Mouse (Mus musculus) adrenal gland, adult 2 months (tissue): ENCODE data around the gene Cldn8. TPM values are rescaled to one million over a fixed set of nuclear protein-coding genes. Genes with fewer than 3 reads are reported as not detected.

Experiments
- polyA plus RNA-seq: library from polyadenylated mRNA; depleted of rRNA; stranded (reverse); fragments of >200 nt; gene quantifications from 2 replicates; pipeline ENCODE4 v1.2.3, GENCODE M21; 2012; rRNA removed
- total RNA-seq, 2 experiments: library from RNA; stranded (reverse); gene quantifications; 2 replicates each; pipeline ENCODE4 v1.2.3; 2021

Gene Cldn8
- total and polyA plus RNA-seq, 3 experiments, result not detected

Other genes with a start within 250 kb of the Cldn8 start
- gene Cldn17, start 56.2 kb downstream of the Cldn8 start, total RNA-seq, result not detected
- gene Cldn17, start 56.2 kb downstream of the Cldn8 start, polyA plus RNA-seq, result not detected in 2 replicates
- not detected for gene Krtap24-1, start 49.1 kb upstream of the Cldn8 start, total RNA-seq
- gene Krtap24-1, start 49.1 kb upstream of the Cldn8 start, polyA plus RNA-seq, result not detected in 2 replicates
- not detected for gene 2310079G19Rik, start 64.5 kb upstream of the Cldn8 start, total RNA-seq
- not detected in 2 replicates for gene 2310079G19Rik, start 64.5 kb upstream of the Cldn8 start, polyA plus RNA-seq
- not detected for gene Krtap26-1, start 84.6 kb upstream of the Cldn8 start, total RNA-seq
- gene Krtap26-1, start 84.6 kb upstream of the Cldn8 start, polyA plus RNA-seq, result not detected in 2 replicates
- gene Krtap27-1, start 108.5 kb upstream of the Cldn8 start, total RNA-seq, result not detected
- not detected in 2 replicates for gene Krtap27-1, start 108.5 kb upstream of the Cldn8 start, polyA plus RNA-seq
- not detected for gene 2310061N02Rik, start 144.8 kb upstream of the Cldn8 start, total RNA-seq
- not detected in 2 replicates for gene 2310061N02Rik, start 144.8 kb upstream of the Cldn8 start, polyA plus RNA-seq
- not detected for gene Krtap13-1, start 165.7 kb upstream of the Cldn8 start, total RNA-seq
- gene Krtap13-1, start 165.7 kb upstream of the Cldn8 start, polyA plus RNA-seq, result not detected in 2 replicates
- gene Krtap13, start 188.5 kb upstream of the Cldn8 start, total RNA-seq, result not detected
- gene Krtap13, start 188.5 kb upstream of the Cldn8 start, polyA plus RNA-seq, result not detected in 2 replicates
- not detected for gene 2310034C09Rik, start 195.7 kb upstream of the Cldn8 start, total RNA-seq
- not detected in 2 replicates for gene 2310034C09Rik, start 195.7 kb upstream of the Cldn8 start, polyA plus RNA-seq
- gene 2310057N15Rik, start 211.0 kb upstream of the Cldn8 start, total RNA-seq, result not detected
- not detected in 2 replicates for gene 2310057N15Rik, start 211.0 kb upstream of the Cldn8 start, polyA plus RNA-seq
- not detected for gene Gm5965, start 214.7 kb upstream of the Cldn8 start, total RNA-seq
- gene Gm5965, start 214.7 kb upstream of the Cldn8 start, polyA plus RNA-seq, result not detected in 2 replicates
- not detected for gene Gm20741, start 249.0 kb upstream of the Cldn8 start, total RNA-seq
- not detected in 2 replicates for gene Gm20741, start 249.0 kb upstream of the Cldn8 start, polyA plus RNA-seq